Mouse (Mus musculus) limb, embryonic 14.5 days (tissue): ENCODE measurements at regions not wholly inside any gene's neighbourhood (a gene's known extent, or its start where the extent isn't known, plus 50 kb on each side); places are given as distances from the start of the nearest gene placed in this dataset.

Source experiments
- ATAC-seq: fragments of 200-750 bp; cut with Nextera tagmentation; 2 replicates; pipeline ENCODE4 v1.8.0; 2017; ENCODE audit warnings: low read depth, moderate number of reproducible peaks, moderate TSS enrichment; ENCODE audit not compliant: low FRiP score
- DNase-seq: peaks from one replicate; pipeline ENCODE4 v3.0.0-alpha.2; 2015; ENCODE audit warnings: low spot score
- H3K27ac ChIP-seq: fragments of 300-500 bp; sonication (generic); replicated peaks from 2 replicates; pipeline ENCODE4 v1.5.1; 2014; ENCODE audit warnings: low read depth, mild to moderate bottlenecking, low read length, moderate library complexity, mixed read lengths
- H3K27me3 ChIP-seq: fragments of 300-500 bp; sonication (generic); 2 replicates; pipeline ENCODE4 v1.6.1; 2014; ENCODE audit warnings: low read length, mixed read lengths; ENCODE audit not compliant: control insufficient read depth, insufficient read depth
- H3K36me3 ChIP-seq: fragments of 300-500 bp; sonication (generic); 2 replicates; pipeline ENCODE4 v1.6.1; 2014; ENCODE audit warnings: mild to moderate bottlenecking, low read length, moderate library complexity, mixed read lengths; ENCODE audit not compliant: control insufficient read depth, insufficient read depth
- H3K4me1 ChIP-seq: fragments of 300-500 bp; sonication (generic); 2 replicates; pipeline ENCODE4 v1.6.1; 2014; ENCODE audit warnings: antibody characterized with exemption, low read length, mixed read lengths; ENCODE audit not compliant: control insufficient read depth, insufficient read depth
- H3K4me2 ChIP-seq: fragments of 300-500 bp; sonication (generic); replicated peaks from 2 replicates; pipeline ENCODE4 v1.6.1; 2014; ENCODE audit warnings: low read depth, mild to moderate bottlenecking, low read length, moderate library complexity; ENCODE audit not compliant: severe bottlenecking
- H3K4me3 ChIP-seq: fragments of 300-500 bp; sonication (generic); replicated peaks from 2 replicates; pipeline ENCODE4 v1.5.1; 2014; ENCODE audit warnings: low read length
- H3K9ac ChIP-seq: fragments of 300-500 bp; sonication (generic); 2 replicates; pipeline ENCODE4 v1.6.1; 2014; ENCODE audit warnings: mild to moderate bottlenecking, low read depth, low read length, moderate library complexity; ENCODE audit not compliant: severe bottlenecking
- H3K9me3 ChIP-seq: fragments of 300-500 bp; sonication (generic); 2 replicates; pipeline ENCODE4 v1.6.1; 2016; ENCODE audit warnings: low read length; ENCODE audit not compliant: control insufficient read depth
- POLR2A ChIP-seq: fragments of 200-500 bp; IDR thresholded peaks from 2 replicates; pipeline ENCODE4 v1.8.0; 2012; ENCODE audit warnings: inconsistent platforms, mild to moderate bottlenecking, moderate library complexity, borderline replicate concordance; ENCODE audit not compliant: insufficient read depth, insufficient read length; ENCODE audit errors: extremely low read depth
- WGBS: fragments of 180-500 bp; shearing (Covaris S2); extraction: QIAGEN DNeasy Blood & Tissue Kit; methylation state at CpG from one replicate; pipeline ENCODE4 v1.1.7; 2014; 5-methylcytosine and 5-hydroxymethylcytosine counted together

GRCm38 (mm10) chr17:83930401-83930800 is 82.6 kb upstream of the Haao start:
- ATAC-seq (no peak), DNase-seq (no peak)
- no peaks in the 10 kb centered on the region for H3K36me3 ChIP-seq
- H3K27ac ChIP-seq: no peak overlapping the region
- H3K4me1 ChIP-seq: peaks cover 14% of the 10 kb centered on the region; the same call in 1 of the 2 replicates
- WGBS: 78% methylated on average over 5 of the region's 5 CpGs
- no peaks in the 10 kb centered on the region for H3K27me3 ChIP-seq
- H3K9ac ChIP-seq: no peak overlapping the region
- TF ChIP-seq POLR2A: no peak
- no peaks in the 10 kb centered on the region for H3K9me3 ChIP-seq
- H3K4me3 ChIP-seq: no peak overlapping the region
- H3K4me2 ChIP-seq: no peak overlapping the region

GRCm38 (mm10) chr17:83927749-83928387 is 80.1 kb upstream of the Haao start:
- 0 out of 2 replicates have a peak, but pooled peaks cover 12% of the 10 kb centered on the region for H3K4me1 ChIP-seq
- H3K9ac ChIP-seq: no peak overlapping the region
- TF ChIP-seq POLR2A: no peak
- 27% methylated on average over 6 of the region's 6 CpGs for WGBS
- H3K27ac ChIP-seq: no peak overlapping the region
- ATAC-seq: no peak
- no peaks in the 10 kb centered on the region for H3K27me3 ChIP-seq
- no peaks in the 10 kb centered on the region for H3K9me3 ChIP-seq
- H3K4me2 ChIP-seq: no peak overlapping the region
- no peak overlapping the region for H3K4me3 ChIP-seq
- no peak for DNase-seq
- H3K36me3 ChIP-seq: no peaks in the 10 kb centered on the region

GRCm38 (mm10) chr17:83924259-83924922 is 76.6 kb upstream of the Haao start:
- Histone ChIP-seq H3K4me3 (no peak overlapping the region), H3K9ac (no peak overlapping the region), H3K4me1 (peaks cover 32% of the 10 kb centered on the region), H3K27ac (no peak overlapping the region), H3K36me3 (no peaks in the 10 kb centered on the region), H3K9me3 (no peaks in the 10 kb centered on the region), H3K4me2 (no peak overlapping the region), H3K27me3 (no peaks in the 10 kb centered on the region)
- WGBS: 57% methylated on average over 16 of the region's 16 CpGs
- TF ChIP-seq POLR2A: no peak
- no peak for ATAC-seq
- DNase-seq: no peak

GRCm38 (mm10) chr17:83920894-83921293 is 73.1 kb upstream of the Haao start:
- H3K4me3 ChIP-seq: no peak overlapping the region
- H3K27ac ChIP-seq: peak overlapping the region; percentile 39; the same call in 1 of the 2 replicates
- no peaks in the 10 kb centered on the region for H3K9me3 ChIP-seq
- no peak overlapping the region for H3K4me2 ChIP-seq
- no peaks in the 10 kb centered on the region for H3K27me3 ChIP-seq
- 37% methylated on average over 8 of the region's 8 CpGs for WGBS
- ATAC-seq (no peak), DNase-seq (no peak)
- H3K9ac ChIP-seq: no peak overlapping the region
- no peak for TF ChIP-seq POLR2A
- H3K4me1 ChIP-seq: peaks cover 47% of the 10 kb centered on the region
- no peaks in the 10 kb centered on the region for H3K36me3 ChIP-seq

- H3K9me3 ChIP-seq: no peaks in the 10 kb centered on the region
- no peak overlapping the region for H3K4me3 ChIP-seq
- 0% methylated on average over 4 of the region's 4 CpGs for WGBS
- TF ChIP-seq POLR2A: no peak
- no peak overlapping the region for H3K27ac ChIP-seq
- ATAC-seq: no peak
- H3K4me1 ChIP-seq: peaks cover 54% of the 10 kb centered on the region
- no peak for DNase-seq
- no peak overlapping the region for H3K4me2 ChIP-seq
- H3K27me3 ChIP-seq: no peaks in the 10 kb centered on the region
- H3K9ac ChIP-seq: no peak overlapping the region
- no peaks in the 10 kb centered on the region for H3K36me3 ChIP-seq
These were observed 72.5 kb upstream of the Haao start for GRCm38 (mm10) chr17:83920225-83920624.
